Mouse (Mus musculus) liver, embryonic 14.5 days (tissue): ENCODE measurements around the gene Noxa1. TPM values are rescaled to one million over a fixed set of nuclear protein-coding genes. Genes with fewer than 3 reads are reported as not detected.
A peak's percentile ranks its signal among the peaks of the same experiment; 100 is the strongest.

Experiments used
- ATAC-seq: fragments of 200-750 bp; cut with Nextera tagmentation; 2 replicates; pipeline ENCODE4 v1.8.0; 2017; ENCODE audit warnings: moderate number of reproducible peaks, mild to moderate bottlenecking, moderate library complexity; ENCODE audit not compliant: insufficient read depth
- DNase-seq, 3 experiments: peaks; one replicate each; pipeline ENCODE4 v3.0.0-alpha.2; 2012 to 2013; ENCODE audit warnings: low read depth in 3 of 3, low spot score in 3 of 3
- H3K27ac ChIP-seq: fragments of 300-500 bp; sonication (generic); 2 replicates; pipeline ENCODE4 v1.5.1; 2014; ENCODE audit warnings: moderate library complexity, mild to moderate bottlenecking, control low read depth, inconsistent platforms
- H3K27me3 ChIP-seq: fragments of 300-500 bp; sonication (generic); 2 replicates; pipeline ENCODE4 v1.6.1; 2014; ENCODE audit warnings: mild to moderate bottlenecking, low read length, moderate library complexity; ENCODE audit not compliant: control insufficient read depth, insufficient read depth
- H3K36me3 ChIP-seq: fragments of 300-500 bp; sonication (generic); replicated peaks from 2 replicates; pipeline ENCODE4 v1.6.1; 2014; ENCODE audit warnings: low read depth; ENCODE audit not compliant: control insufficient read depth, insufficient read depth
- H3K4me1 ChIP-seq, 2 experiments: fragments of 200-500 bp in 1 of 2; fragments of 300-500 bp in 1 of 2; sonication (generic) in 1 of 2; replicated peaks; 2 replicates each; pipeline ENCODE4 v1.6.1; 2012 to 2014; ENCODE audit warnings: antibody characterized with exemption in 1 of 2, inconsistent platforms in 1 of 2, low read length in 1 of 2; ENCODE audit not compliant: control insufficient read depth in 2 of 2, insufficient read depth in 2 of 2
- H3K4me2 ChIP-seq: fragments of 300-500 bp; sonication (generic); 2 replicates; pipeline ENCODE4 v1.6.1; 2014; ENCODE audit warnings: low read depth, mild to moderate bottlenecking, control low read depth, moderate library complexity
- H3K4me3 ChIP-seq, 2 experiments: fragments of 200-500 bp in 1 of 2; fragments of 300-500 bp in 1 of 2; sonication (generic) in 1 of 2; 2 replicates each; pipeline ENCODE4 v1.5.1; 2012 to 2014; ENCODE audit warnings: low read depth in 2 of 2, low read length in 2 of 2, mild to moderate bottlenecking in 2 of 2, control low read depth in 1 of 2, inconsistent platforms in 1 of 2, moderate library complexity in 1 of 2; ENCODE audit not compliant: insufficient read depth in 1 of 2
- H3K9ac ChIP-seq: fragments of 300-500 bp; sonication (generic); replicated peaks from 2 replicates; pipeline ENCODE4 v1.6.1; 2014; ENCODE audit warnings: mild to moderate bottlenecking, control low read depth, moderate library complexity
- H3K9me3 ChIP-seq: fragments of 300-500 bp; sonication (generic); 2 replicates; pipeline ENCODE4 v1.6.1; 2016; ENCODE audit warnings: low read length, mixed read lengths; ENCODE audit not compliant: control insufficient read depth
- CTCF ChIP-seq: IDR thresholded peaks from 2 replicates; pipeline ENCODE4 v1.5.1; 2016; ENCODE audit warnings: antibody characterized with exemption, low read depth, control low read depth
- EP300 ChIP-seq: IDR thresholded peaks from 2 replicates; pipeline ENCODE4 v1.6.1; 2016; ENCODE audit warnings: antibody characterized with exemption, low read depth
- WGBS: fragments of 180-500 bp; shearing (Covaris S2); extraction: QIAGEN DNeasy Blood & Tissue Kit; methylation state at CpG from one replicate; pipeline ENCODE4 v1.1.7; 2014; ENCODE audit not compliant: insufficient replicate concordance; 5-methylcytosine and 5-hydroxymethylcytosine counted together
- polyA plus RNA-seq, 2 experiments: library from polyadenylated mRNA; depleted of rRNA in 1 of 2; stranded (reverse) in 1 of 2; unstranded in 1 of 2; fragments of >200 nt; fragmentation: Nextera tagmentation in 1 of 2; extraction: Ambion mirVana in 1 of 2; gene quantifications; 2 replicates each; pipeline versions ENCODE4 v1.2.1 to v1.2.3; 2012 to 2014

The Noxa1 gene
- polyA plus RNA-seq, 2 experiments = 1.1 to 1.8 TPM

DNA sequence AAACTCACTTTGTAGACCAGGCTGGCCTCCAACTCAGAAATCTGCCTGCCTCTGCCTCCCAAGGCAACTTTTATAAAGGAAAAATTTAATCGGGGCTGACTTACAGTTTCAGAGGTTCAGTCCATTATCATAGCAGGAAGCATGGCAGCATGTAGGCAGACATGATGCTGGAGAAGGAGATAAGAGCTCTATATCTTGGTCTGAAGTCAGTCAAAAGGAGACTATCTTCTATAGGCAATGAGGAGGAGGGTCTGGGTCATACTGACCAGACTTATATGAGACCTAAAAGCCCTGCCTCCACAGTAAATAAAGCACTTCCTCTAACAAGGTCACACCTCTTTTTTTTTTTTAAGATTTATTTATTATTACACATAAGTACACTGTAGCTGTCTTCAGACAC is 30.7 kb downstream of the Noxa1 start:
- TF ChIP-seq EP300 (peak; percentile 49; the same call in 1 of the 2 replicates), CTCF (no peak)
- H3K9ac ChIP-seq = no peak overlapping the region
- ATAC-seq (peak; percentile 50), DNase-seq (no peak)
- H3K27me3 ChIP-seq = no peaks in the 10 kb centered on the region
- no peaks in the 10 kb centered on the region for H3K36me3 ChIP-seq
- H3K27ac ChIP-seq = no peak overlapping the region
- 17% methylated on average over 1 of the region's 1 CpGs for WGBS
- no peak overlapping the region for H3K4me2 ChIP-seq
- H3K4me3 ChIP-seq = no peak overlapping the region
- H3K4me1 ChIP-seq = peaks cover 0 to 5% of the 10 kb centered on the region in 2 experiments; a peak in 2 of 4 replicates
- no peaks in the 10 kb centered on the region for H3K9me3 ChIP-seq

DNA sequence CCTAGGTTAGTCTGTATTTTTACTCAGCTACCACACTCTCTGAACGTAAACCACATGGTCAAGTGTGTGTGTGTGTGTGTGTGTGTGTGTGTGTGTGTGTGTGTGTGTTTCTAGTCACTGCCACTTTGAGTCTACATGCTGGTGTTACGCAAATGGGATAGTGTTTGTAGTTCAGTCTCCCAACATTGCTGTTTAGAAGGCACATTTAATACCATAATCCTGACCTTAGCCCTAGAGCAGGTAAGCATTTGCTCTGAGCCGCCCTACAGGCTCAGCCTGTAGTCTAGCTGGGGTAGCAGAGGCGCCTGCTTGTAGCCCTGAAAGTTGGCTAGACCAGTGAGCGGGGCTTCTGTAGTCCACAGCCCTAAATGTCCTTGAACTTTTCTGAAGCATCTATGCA is 31.4 kb downstream of the Noxa1 start:
- Histone ChIP-seq H3K4me1 (peaks cover 0 to 5% of the 10 kb centered on the region in 2 experiments; a peak in 2 of 4 replicates), H3K4me3 (no peak overlapping the region), H3K9me3 (no peaks in the 10 kb centered on the region), H3K36me3 (no peaks in the 10 kb centered on the region), H3K9ac (no peak overlapping the region), H3K27ac (no peak overlapping the region), H3K27me3 (no peaks in the 10 kb centered on the region), H3K4me2 (no peak overlapping the region)
- no peak for DNase-seq
- no peak for TF ChIP-seq CTCF
- no peak for TF ChIP-seq EP300
- 74% methylated on average over 5 of the region's 5 CpGs for WGBS
- ATAC-seq = no peak

- H3K9me3 ChIP-seq = no peaks in the 10 kb centered on the region
- H3K27ac ChIP-seq = no peak overlapping the region
- H3K4me1 ChIP-seq = peaks cover 0 to 5% of the 10 kb centered on the region in 2 experiments; a peak in 2 of 4 replicates
- no peak for ATAC-seq
- no peak for TF ChIP-seq CTCF
- no peak for TF ChIP-seq EP300
- H3K9ac ChIP-seq = no peak overlapping the region
- no peaks in the 10 kb centered on the region for H3K27me3 ChIP-seq
- H3K4me3 ChIP-seq = no peak overlapping the region
- 82% methylated on average over 7 of the region's 7 CpGs for WGBS
- no peak overlapping the region for H3K4me2 ChIP-seq
- no peaks in the 10 kb centered on the region for H3K36me3 ChIP-seq
- DNase-seq = no peak
Observed at GRCm38 (mm10) chr2:25058926-25059325, 36.0 kb downstream of the Noxa1 start.

DNA sequence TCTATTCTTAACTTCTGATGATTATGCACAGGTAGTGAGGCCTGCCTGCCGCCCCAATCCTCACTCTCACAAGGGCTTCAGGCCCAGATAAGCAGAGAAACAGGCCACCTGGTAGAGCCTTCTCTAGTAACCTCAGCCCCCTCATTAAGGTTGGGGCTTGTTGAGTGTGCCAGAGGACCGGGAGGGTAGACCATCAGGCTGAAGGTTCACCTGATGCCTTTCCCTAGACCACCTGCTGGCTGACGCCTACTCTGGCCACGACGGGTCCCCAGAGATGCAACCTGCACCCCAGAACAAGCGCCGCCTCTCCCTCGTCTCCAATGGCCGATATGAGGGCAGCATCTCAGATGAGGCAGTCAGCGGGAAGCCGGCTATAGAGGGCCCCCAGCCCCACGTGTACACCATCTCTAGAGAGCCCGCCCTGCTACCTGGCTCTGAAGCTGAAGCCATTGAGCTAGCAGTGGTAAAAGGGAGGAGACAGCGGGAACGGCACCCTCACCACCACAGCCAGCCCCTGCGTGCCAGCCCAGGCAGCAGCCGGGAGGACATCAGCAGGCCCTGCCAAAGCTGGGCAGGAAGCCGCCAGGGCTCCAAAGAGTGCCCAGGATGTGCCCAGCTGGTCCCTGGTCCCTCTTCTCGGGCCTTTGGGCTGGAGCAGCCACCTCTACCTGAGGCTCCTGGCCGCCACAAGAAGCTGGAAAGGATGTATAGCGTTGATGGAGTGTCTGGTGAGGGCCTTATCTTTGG is 39.4 kb downstream of the Noxa1 start:
- Histone ChIP-seq H3K4me3 (no peak overlapping the region), H3K27ac (no peak overlapping the region), H3K9me3 (no peaks in the 10 kb centered on the region), H3K36me3 (no peaks in the 10 kb centered on the region), H3K4me1 (peaks cover 0 to 3% of the 10 kb centered on the region in 2 experiments; a peak in 2 of 4 replicates), H3K9ac (no peak overlapping the region), H3K4me2 (no peak overlapping the region), H3K27me3 (no peaks in the 10 kb centered on the region)
- TF ChIP-seq CTCF (no peak), EP300 (no peak)
- 84% methylated on average over 21 of the region's 21 CpGs for WGBS
- DNase-seq (no peak), ATAC-seq (no peak)

DNA sequence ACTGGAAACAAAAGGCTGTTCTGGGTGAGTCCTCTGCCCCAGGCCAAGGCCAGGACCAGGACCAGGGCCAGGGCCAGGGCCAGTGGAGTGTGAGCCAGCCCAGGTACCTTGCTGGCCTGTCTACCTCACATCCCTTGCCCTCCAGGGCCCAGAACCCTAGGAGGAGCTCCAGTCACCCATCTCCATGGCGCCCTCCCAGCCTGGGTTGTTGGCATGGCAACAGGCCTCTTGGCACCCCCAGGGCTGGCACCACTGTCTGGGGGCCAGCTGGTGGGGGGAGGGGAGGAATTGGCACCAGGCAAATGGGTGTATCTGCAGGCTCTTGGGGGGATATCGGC is 39.9 kb downstream of the Noxa1 start:
- H3K27me3 ChIP-seq = no peaks in the 10 kb centered on the region
- DNase-seq = no peak
- H3K9ac ChIP-seq = peak overlapping the region; percentile 59
- no peaks in the 10 kb centered on the region for H3K9me3 ChIP-seq
- TF ChIP-seq EP300 (no peak), CTCF (no peak)
- no peaks in the 10 kb centered on the region for H3K36me3 ChIP-seq
- H3K4me1 ChIP-seq = peaks cover 0 to 3% of the 10 kb centered on the region in 2 experiments; a peak in 2 of 4 replicates
- ATAC-seq = no peak
- peak overlapping the region; percentile 70 for H3K4me2 ChIP-seq
- WGBS = 61% methylated on average over 2 of the region's 2 CpGs
- H3K4me3 ChIP-seq = peak overlapping the region; percentile 62 to 71; a peak in 3 of 4 replicates
- no peak overlapping the region for H3K27ac ChIP-seq
